Mouse (Mus musculus) hindbrain, postnatal 0 days (tissue): ENCODE data around the gene Brwd1. TPM values are rescaled to one million over a fixed set of nuclear protein-coding genes. Genes with fewer than 3 reads are reported as not detected.
"Not testable (repeated sequence)": the region's sequence is repeated elsewhere in the genome, so short reads cannot be mapped to it uniquely, and the experiment has no call there.

Experiments
- ATAC-seq: fragments of 200-750 bp; cut with Nextera tagmentation; 2 replicates; pipeline ENCODE4 v1.8.0; 2017; ENCODE audit warnings: mild to moderate bottlenecking, moderate TSS enrichment, moderate library complexity
- DNase-seq: peaks from one replicate; pipeline ENCODE4 v3.0.0-alpha.2; 2015; ENCODE audit warnings: low spot score
- H3K27ac ChIP-seq: fragments of 300-500 bp; sonication (generic); 2 replicates; pipeline ENCODE4 v1.5.1; 2014; ENCODE audit warnings: mild to moderate bottlenecking
- H3K27me3 ChIP-seq: fragments of 300-500 bp; sonication (generic); 2 replicates; pipeline ENCODE4 v1.6.1; 2014; ENCODE audit warnings: low read length, mixed read lengths; ENCODE audit not compliant: insufficient read depth
- H3K36me3 ChIP-seq: fragments of 300-500 bp; sonication (generic); 2 replicates; pipeline ENCODE4 v1.6.1; 2014; ENCODE audit warnings: low read length, mixed read lengths; ENCODE audit not compliant: insufficient read depth
- H3K4me1 ChIP-seq: fragments of 300-500 bp; sonication (generic); 2 replicates; pipeline ENCODE4 v1.6.1; 2014; ENCODE audit warnings: antibody characterized with exemption, low read length, mixed read lengths; ENCODE audit not compliant: insufficient read depth
- H3K4me2 ChIP-seq: fragments of 300-500 bp; sonication (generic); 2 replicates; pipeline ENCODE4 v1.6.1; 2014; ENCODE audit warnings: low read depth, mild to moderate bottlenecking, low read length, moderate library complexity, mixed read lengths
- H3K4me3 ChIP-seq: fragments of 300-500 bp; sonication (generic); 2 replicates; pipeline ENCODE4 v1.5.1; 2014; ENCODE audit warnings: low read length
- H3K9ac ChIP-seq: fragments of 300-500 bp; sonication (generic); replicated peaks from 2 replicates; pipeline ENCODE4 v1.6.1; 2014; ENCODE audit warnings: mild to moderate bottlenecking, low read length, moderate library complexity, mixed read lengths
- H3K9me3 ChIP-seq: fragments of 300-500 bp; sonication (generic); 2 replicates; pipeline ENCODE4 v1.6.1; 2016; ENCODE audit warnings: low read length, mixed read lengths
- CTCF ChIP-seq: IDR thresholded peaks from 2 replicates; pipeline ENCODE4 v1.5.1; 2016; ENCODE audit warnings: antibody characterized with exemption, control low read depth, low read depth
- WGBS: fragments of 180-500 bp; shearing (Covaris S2); extraction: QIAGEN DNeasy Blood & Tissue Kit; methylation state at CpG from one replicate; pipeline ENCODE4 v1.1.7; 2014; 5-methylcytosine and 5-hydroxymethylcytosine counted together
- polyA plus RNA-seq: library from polyadenylated mRNA; unstranded; fragments of >200 nt; fragmentation: Nextera tagmentation; extraction: Ambion mirVana; gene quantifications from 2 replicates; pipeline ENCODE4 v1.2.1, GENCODE M21; 2015
- total RNA-seq: library from RNA; depleted of rRNA; stranded (reverse); fragments of >200 nt; gene quantifications from 2 replicates; pipeline ENCODE4 v1.2.3, GENCODE M21; 2014

Gene Brwd1
- total and polyA plus RNA-seq, 2 experiments from 2014 or later, result 130 to 144 TPM

- ATAC-seq, result no peak
- no peak for DNase-seq
- no peak overlapping the region for H3K4me2 ChIP-seq
- no peak overlapping the region for H3K9ac ChIP-seq
- no peak overlapping the region for H3K4me3 ChIP-seq
- 48% methylated on average over 4 of the region's 4 CpGs for WGBS
- H3K27ac ChIP-seq, result no peak overlapping the region
- H3K4me1 ChIP-seq, result no peaks in the 10 kb centered on the region
- no peaks in the 10 kb centered on the region for H3K27me3 ChIP-seq
- no peak for TF ChIP-seq CTCF
- H3K36me3 ChIP-seq, result 0 out of 2 replicates have a peak, but pooled peaks cover 5% of the 10 kb centered on the region
- H3K9me3 ChIP-seq, result no peaks in the 10 kb centered on the region
Observed at GRCm38 (mm10) chr16:96114729-96115128, 32.4 kb upstream of the Brwd1 start.

- no peak for ATAC-seq
- Histone ChIP-seq H3K27ac (no peak overlapping the region), H3K9me3 (no peaks in the 10 kb centered on the region), H3K4me2 (no peak overlapping the region), H3K9ac (no peak overlapping the region), H3K4me1 (no peaks in the 10 kb centered on the region), H3K4me3 (no peak overlapping the region), H3K36me3 (no peaks in the 10 kb centered on the region), H3K27me3 (no peaks in the 10 kb centered on the region)
- 37% methylated on average over 2 of the region's 2 CpGs for WGBS
- no peak for DNase-seq
- no peak for TF ChIP-seq CTCF
Observed at GRCm38 (mm10) chr16:96112769-96113168, 30.4 kb upstream of the Brwd1 start.

- Histone ChIP-seq H3K4me2 (no peak overlapping the region), H3K9me3 (no peaks in the 10 kb centered on the region), H3K27me3 (no peaks in the 10 kb centered on the region), H3K27ac (no peak overlapping the region), H3K9ac (no peak overlapping the region), H3K4me1 (no peaks in the 10 kb centered on the region), H3K36me3 (no peaks in the 10 kb centered on the region), H3K4me3 (no peak overlapping the region)
- TF ChIP-seq CTCF, result no peak
- WGBS, result 90% methylated on average over 5 of the region's 5 CpGs
- DNase-seq (no peak), ATAC-seq (no peak)
Observed at GRCm38 (mm10) chr16:96110655-96111345, 28.5 kb upstream of the Brwd1 start.

GRCm38 (mm10) chr16:96109673-96110072 is 27.3 kb upstream of the Brwd1 start:
- TF ChIP-seq CTCF, result no peak
- no peak for DNase-seq
- no peak for ATAC-seq
- H3K9me3 ChIP-seq, result no peaks in the 10 kb centered on the region
- H3K36me3 ChIP-seq, result no peaks in the 10 kb centered on the region
- H3K4me1 ChIP-seq, result no peaks in the 10 kb centered on the region
- WGBS, result 68% methylated on average over 4 of the region's 4 CpGs
- no peak overlapping the region for H3K9ac ChIP-seq
- no peak overlapping the region for H3K4me2 ChIP-seq
- H3K27me3 ChIP-seq, result no peaks in the 10 kb centered on the region
- no peak overlapping the region for H3K4me3 ChIP-seq
- H3K27ac ChIP-seq, result no peak overlapping the region

- no peak overlapping the region for H3K4me3 ChIP-seq
- H3K36me3 ChIP-seq, result no peaks in the 10 kb centered on the region
- peak; percentile 60 for TF ChIP-seq CTCF
- H3K27ac ChIP-seq, result no peak overlapping the region
- no peaks in the 10 kb centered on the region for H3K9me3 ChIP-seq
- DNase-seq (peak; percentile 27), ATAC-seq (no peak)
- H3K4me2 ChIP-seq, result no peak overlapping the region
- H3K4me1 ChIP-seq, result no peaks in the 10 kb centered on the region
- 54% methylated on average over 2 of the region's 2 CpGs for WGBS
- H3K27me3 ChIP-seq, result no peaks in the 10 kb centered on the region
- H3K9ac ChIP-seq, result no peak overlapping the region
Observed at GRCm38 (mm10) chr16:96103036-96103435, 20.7 kb upstream of the Brwd1 start.

- not testable (repeated sequence) for DNase-seq, H3K9ac ChIP-seq, H3K27me3 ChIP-seq, H3K27ac ChIP-seq, H3K4me1 ChIP-seq, H3K4me2 ChIP-seq, ATAC-seq, H3K9me3 ChIP-seq, H3K4me3 ChIP-seq, H3K36me3 ChIP-seq
Observed at GRCm38 (mm10) chr16:96097811-96098210, 15.5 kb upstream of the Brwd1 start.

- TF ChIP-seq CTCF, result no peak
- Histone ChIP-seq H3K4me2 (no peak overlapping the region), H3K27ac (no peak overlapping the region), H3K9me3 (no peaks in the 10 kb centered on the region), H3K36me3 (no peaks in the 10 kb centered on the region), H3K27me3 (no peaks in the 10 kb centered on the region), H3K4me1 (no peaks in the 10 kb centered on the region), H3K4me3 (no peak overlapping the region), H3K9ac (no peak overlapping the region)
- 89% methylated on average over 5 of the region's 5 CpGs for WGBS
- ATAC-seq (no peak), DNase-seq (no peak)
Observed at GRCm38 (mm10) chr16:96095966-96096365, 13.6 kb upstream of the Brwd1 start.
